Mouse (Mus musculus) adrenal gland, postnatal 36 days (tissue): ENCODE results near the gene Mtus2. TPM values are rescaled to one million over a fixed set of nuclear protein-coding genes. Genes with fewer than 3 reads are reported as not detected.

ENCODE experiments used
- DNase-seq, 2 experiments: peaks; one replicate each; pipeline ENCODE4 v3.0.0; 2021; ENCODE audit warnings: mixed read lengths in 1 of 2
- total RNA-seq, 2 experiments: library from RNA; stranded (reverse); gene quantifications; 2 replicates each; pipeline ENCODE4 v1.2.3; 2021

The Mtus2 gene
- total RNA-seq, 2 experiments from 2014 or later, result 1.1 to 4.2 TPM

- DNase-seq, result no peak
These were observed 387.3 kb downstream of the Mtus2 start for GRCm38 (mm10) chr5:148344374-148344773.

GRCm38 (mm10) chr5:148346543-148346942, 389.4 kb downstream of the Mtus2 start:
- no peak for DNase-seq

GRCm38 (mm10) chr5:148348153-148348552, 391.0 kb downstream of the Mtus2 start:
- no peak for DNase-seq

GRCm38 (mm10) chr5:148349327-148350011, 392.3 kb downstream of the Mtus2 start:
- DNase-seq, result peak; percentile 59 to 72

GRCm38 (mm10) chr5:148353429-148353828, 396.3 kb downstream of the Mtus2 start:
- DNase-seq, result no peak

GRCm38 (mm10) chr5:148354536-148354935, 397.4 kb downstream of the Mtus2 start:
- no peak for DNase-seq

GRCm38 (mm10) chr5:148355822-148356221, 398.7 kb downstream of the Mtus2 start:
- DNase-seq, result no peak

GRCm38 (mm10) chr5:148357168-148357567, 400.0 kb downstream of the Mtus2 start:
- no peak for DNase-seq

- DNase-seq, result peak; percentile 37 to 56
These were observed 402.0 kb downstream of the Mtus2 start for GRCm38 (mm10) chr5:148359131-148359530.

- DNase-seq, result peak; percentile 85 to 91
These were observed 404.0 kb downstream of the Mtus2 start for GRCm38 (mm10) chr5:148360922-148361758.

GRCm38 (mm10) chr5:148361759-148362010, 404.6 kb downstream of the Mtus2 start:
- no peak for DNase-seq

GRCm38 (mm10) chr5:148362296-148362695, 405.2 kb downstream of the Mtus2 start:
- DNase-seq, result no peak

GRCm38 (mm10) chr5:148363441-148364113, 406.5 kb downstream of the Mtus2 start:
- DNase-seq, result no peak

Other genes with a start within 250 kb of the Mtus2 start
- gene Flt1, start 231.3 kb upstream of the Mtus2 start, total RNA-seq, result 10 to 100 TPM; 42.8 to 92.8 TPM
- 100 to 1,000 TPM; 212 to 227 TPM for gene Pomp, start 96.9 kb upstream of the Mtus2 start, total RNA-seq
- 10 to 100 TPM; 13.9 to 18.6 TPM for gene Slc46a3, start 62.5 kb upstream of the Mtus2 start, total RNA-seq